Mouse (Mus musculus): ENCODE results near the gene Ttll9.

Gene Ttll9

DNA sequence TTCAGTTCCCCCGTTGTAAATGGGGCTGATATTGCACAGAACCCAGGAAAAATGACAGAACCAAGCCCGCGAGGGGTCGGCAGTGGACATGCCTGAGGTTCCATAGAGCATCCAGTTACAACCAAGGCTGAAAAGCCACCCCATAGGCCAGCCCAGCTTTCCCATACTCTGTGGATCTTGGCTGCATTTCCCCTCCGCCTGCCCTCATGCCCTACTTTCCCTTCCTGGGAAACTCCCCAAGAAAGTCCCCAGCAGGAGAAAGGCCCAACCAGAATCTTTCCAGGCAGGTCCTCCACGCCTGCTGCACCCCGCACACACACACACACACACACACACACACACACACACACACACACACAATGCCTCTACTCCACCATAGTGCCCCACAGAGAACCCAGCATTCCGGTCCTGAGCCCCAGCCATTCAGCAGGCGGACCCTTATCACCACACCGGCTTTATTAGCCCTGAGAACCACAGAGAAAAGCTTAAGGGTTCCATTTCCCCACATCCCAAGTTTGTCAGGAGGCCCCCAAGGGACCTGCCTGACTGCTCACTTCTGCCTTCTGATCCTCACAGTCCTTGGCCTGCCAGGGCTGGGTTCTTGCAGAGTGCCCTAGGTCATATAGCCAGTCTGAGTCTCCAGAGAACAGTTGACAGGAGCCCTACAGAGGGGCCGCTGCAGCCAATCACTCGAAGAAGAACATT, 30.7 kb upstream of the Ttll9 start:
- H3K36me3 ChIP-seq (ENCODE audit: insufficient read depth, low read length), result no peaks in the 10 kb centered on the region
- TF ChIP-seq CTCF (conservative IDR thresholded peaks at IDR 0.05; ENCODE audit: low read length) (no peak), NANOG (IDR thresholded peaks at IDR 0.05; ENCODE audit: borderline replicate concordance, low read length) (no peak), POU5F1 (IDR thresholded peaks at IDR 0.05; ENCODE audit: borderline replicate concordance, low read length) (no peak)
- peak overlapping the region; percentile 26; the same call in 1 of the 2 replicates for H3K4me3 ChIP-seq (replicated peaks; ENCODE audit: low read length)
- no peaks in the 10 kb centered on the region for H3K9me3 ChIP-seq (ENCODE audit: low read length)
- peaks cover 27% of the 10 kb centered on the region for H3K4me1 ChIP-seq (replicated peaks; ENCODE audit: low read depth, low read length)
- peaks cover 75% of the 10 kb centered on the region for H3K27me3 ChIP-seq (ENCODE audit: insufficient read depth, low read length)

DNA sequence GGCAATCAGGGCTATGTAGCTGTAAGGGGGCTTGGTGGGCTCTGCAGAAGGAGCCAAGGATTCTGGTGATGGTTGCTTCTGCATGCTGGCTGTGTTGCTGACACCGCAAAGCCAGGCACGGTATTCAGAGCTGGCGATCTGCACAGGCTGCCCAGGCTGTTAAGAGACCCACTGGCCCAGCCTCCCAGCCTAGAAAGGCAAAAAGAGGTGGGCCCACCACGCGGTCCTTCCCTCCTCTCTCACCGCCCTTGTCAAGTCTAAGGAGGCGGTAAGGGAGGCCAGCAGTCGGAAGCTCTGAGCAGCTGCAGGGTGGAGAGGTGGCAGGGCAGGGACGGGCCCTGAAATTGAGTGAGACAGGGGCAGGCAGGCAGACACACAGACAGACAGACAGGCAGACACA, 29.2 kb upstream of the Ttll9 start, which contains the start of gene Foxs1:
Gene Foxs1, minus strand, starts transcription at position 161 of the 400 bp plus-strand sequence.
- H3K4me1 ChIP-seq (replicated peaks; ENCODE audit: low read depth, low read length), result peaks cover 26% of the 10 kb centered on the region
- H3K36me3 ChIP-seq (ENCODE audit: insufficient read depth, low read length), result no peaks in the 10 kb centered on the region
- no peak for TF ChIP-seq NANOG (IDR thresholded peaks at IDR 0.05; ENCODE audit: borderline replicate concordance, low read length)
- no peak for TF ChIP-seq CTCF (conservative IDR thresholded peaks at IDR 0.05; ENCODE audit: low read length)
- no peak for TF ChIP-seq POU5F1 (IDR thresholded peaks at IDR 0.05; ENCODE audit: borderline replicate concordance, low read length)
- peaks cover 71% of the 10 kb centered on the region for H3K27me3 ChIP-seq (ENCODE audit: insufficient read depth, low read length)
- H3K4me3 ChIP-seq (replicated peaks; ENCODE audit: low read length), result peak within 1 kb of the TSS; percentile 66
- H3K9me3 ChIP-seq (ENCODE audit: low read length), result no peaks in the 10 kb centered on the region

DNA sequence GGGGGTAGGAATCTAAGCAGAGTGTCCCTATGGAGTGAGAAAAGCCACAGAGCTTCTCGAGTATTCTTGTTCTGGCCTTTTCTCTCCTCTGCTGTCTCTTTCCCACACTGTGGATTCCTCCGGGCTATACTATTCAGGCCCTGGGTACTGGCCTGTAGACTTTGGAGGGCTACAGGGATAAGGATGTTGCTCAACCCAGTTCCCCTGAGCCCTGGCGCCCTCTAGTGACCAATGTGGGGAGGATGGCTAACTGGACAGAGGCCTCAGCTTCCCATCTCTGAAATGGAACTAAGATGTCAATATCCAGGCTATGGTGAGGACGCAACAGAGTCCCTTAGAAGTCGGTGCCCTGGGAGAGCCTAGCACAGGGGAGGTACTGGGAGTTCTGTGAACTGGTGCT, 28.7 kb upstream of the Ttll9 start:
- H3K9me3 ChIP-seq (ENCODE audit: low read length), result no peaks in the 10 kb centered on the region
- peaks cover 71% of the 10 kb centered on the region for H3K27me3 ChIP-seq (ENCODE audit: insufficient read depth, low read length)
- TF ChIP-seq POU5F1 (IDR thresholded peaks at IDR 0.05; ENCODE audit: borderline replicate concordance, low read length) (no peak), CTCF (conservative IDR thresholded peaks at IDR 0.05; ENCODE audit: low read length) (peak; percentile 87)
- no peak overlapping the region for H3K4me3 ChIP-seq (replicated peaks; ENCODE audit: low read length)
- H3K36me3 ChIP-seq (ENCODE audit: insufficient read depth, low read length), result no peaks in the 10 kb centered on the region
- H3K4me1 ChIP-seq (replicated peaks; ENCODE audit: low read depth, low read length), result peaks cover 21% of the 10 kb centered on the region

DNA sequence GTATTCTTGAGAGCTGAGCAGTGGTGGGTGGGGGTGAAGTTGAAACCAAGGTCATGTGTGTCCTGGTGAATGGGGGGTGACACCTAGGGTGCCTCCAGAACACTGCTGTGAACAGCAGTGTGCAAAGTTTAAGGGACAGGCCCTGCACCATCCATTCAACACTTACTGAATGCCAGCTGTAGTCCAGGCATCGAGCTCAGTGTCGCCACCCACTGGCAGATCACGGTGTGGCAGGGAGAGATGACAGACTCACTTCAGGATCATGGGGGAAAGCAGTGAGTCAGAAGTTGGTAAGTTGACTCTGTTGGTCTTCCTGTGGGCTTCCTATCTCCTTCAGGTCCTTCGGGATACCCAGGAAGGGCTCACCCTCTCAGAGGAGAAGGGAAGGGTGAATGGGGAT, 22.4 kb upstream of the Ttll9 start:
- TF ChIP-seq CTCF (conservative IDR thresholded peaks at IDR 0.05; ENCODE audit: low read length), result peak; percentile 97
- TF ChIP-seq POU5F1 (IDR thresholded peaks at IDR 0.05; ENCODE audit: borderline replicate concordance, low read length), result no peak
- peaks cover 84% of the 10 kb centered on the region for H3K27me3 ChIP-seq (ENCODE audit: insufficient read depth, low read length)
- H3K36me3 ChIP-seq (ENCODE audit: insufficient read depth, low read length), result no peaks in the 10 kb centered on the region
- peaks cover 19% of the 10 kb centered on the region for H3K4me1 ChIP-seq (replicated peaks; ENCODE audit: low read depth, low read length)
- H3K9me3 ChIP-seq (ENCODE audit: low read length), result no peaks in the 10 kb centered on the region
- no peak overlapping the region for H3K4me3 ChIP-seq (replicated peaks; ENCODE audit: low read length)

DNA sequence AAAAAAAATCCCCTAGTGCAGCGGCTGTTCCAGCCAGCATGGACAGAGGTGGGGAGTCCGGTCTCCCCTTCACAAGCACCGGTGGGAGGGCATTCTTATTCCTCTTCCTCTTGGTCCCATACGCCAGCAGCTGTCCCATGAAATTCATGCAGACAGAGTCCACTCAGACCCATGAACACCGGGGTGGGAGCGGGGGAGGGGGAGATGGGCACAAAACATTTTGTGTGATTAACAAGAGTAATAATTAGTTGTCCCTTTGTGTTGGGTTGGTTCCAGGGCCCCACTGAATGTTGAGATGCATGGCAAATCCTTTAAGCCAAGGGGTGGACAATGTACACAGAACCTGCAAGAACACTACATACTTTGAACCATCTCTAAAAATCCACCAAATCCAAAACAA, 21.2 kb upstream of the Ttll9 start:
- Histone ChIP-seq H3K4me1 (replicated peaks; ENCODE audit: low read depth, low read length) (peaks cover 19% of the 10 kb centered on the region), H3K4me3 (replicated peaks; ENCODE audit: low read length) (no peak overlapping the region), H3K27me3 (ENCODE audit: insufficient read depth, low read length) (peaks cover 86% of the 10 kb centered on the region), H3K36me3 (ENCODE audit: insufficient read depth, low read length) (no peaks in the 10 kb centered on the region), H3K9me3 (ENCODE audit: low read length) (no peaks in the 10 kb centered on the region)
- TF ChIP-seq CTCF (conservative IDR thresholded peaks at IDR 0.05; ENCODE audit: low read length) (no peak), NANOG (IDR thresholded peaks at IDR 0.05; ENCODE audit: borderline replicate concordance, low read length) (no peak)

DNA sequence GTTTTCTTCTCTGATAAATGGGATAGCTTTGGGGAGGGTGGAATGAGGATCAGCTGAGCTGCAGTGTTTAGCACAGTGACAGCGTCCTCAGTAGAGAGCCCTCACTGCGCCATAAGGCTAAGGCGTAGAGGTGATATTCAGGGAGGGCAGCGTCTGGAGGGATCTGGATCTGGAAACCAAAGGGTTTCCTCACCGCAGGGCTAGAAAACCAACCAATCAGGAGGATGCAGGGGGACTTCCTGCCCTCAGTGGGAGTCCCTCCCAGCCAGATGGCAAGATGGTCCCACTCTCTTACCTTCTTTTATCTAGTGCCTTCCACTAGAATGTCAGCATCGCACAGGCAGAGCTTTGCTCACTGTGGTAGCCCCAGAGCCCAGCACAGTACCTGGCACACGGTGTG, 20.5 kb upstream of the Ttll9 start:
- peaks cover 86% of the 10 kb centered on the region for H3K27me3 ChIP-seq (ENCODE audit: insufficient read depth, low read length)
- no peak for TF ChIP-seq CTCF (conservative IDR thresholded peaks at IDR 0.05; ENCODE audit: low read length)
- TF ChIP-seq POU5F1 (IDR thresholded peaks at IDR 0.05; ENCODE audit: borderline replicate concordance, low read length), result no peak
- no peak for TF ChIP-seq NANOG (IDR thresholded peaks at IDR 0.05; ENCODE audit: borderline replicate concordance, low read length)
- H3K4me3 ChIP-seq (replicated peaks; ENCODE audit: low read length), result no peak overlapping the region
- peaks cover 19% of the 10 kb centered on the region for H3K4me1 ChIP-seq (replicated peaks; ENCODE audit: low read depth, low read length)
- H3K36me3 ChIP-seq (ENCODE audit: insufficient read depth, low read length), result no peaks in the 10 kb centered on the region
- no peaks in the 10 kb centered on the region for H3K9me3 ChIP-seq (ENCODE audit: low read length)

DNA sequence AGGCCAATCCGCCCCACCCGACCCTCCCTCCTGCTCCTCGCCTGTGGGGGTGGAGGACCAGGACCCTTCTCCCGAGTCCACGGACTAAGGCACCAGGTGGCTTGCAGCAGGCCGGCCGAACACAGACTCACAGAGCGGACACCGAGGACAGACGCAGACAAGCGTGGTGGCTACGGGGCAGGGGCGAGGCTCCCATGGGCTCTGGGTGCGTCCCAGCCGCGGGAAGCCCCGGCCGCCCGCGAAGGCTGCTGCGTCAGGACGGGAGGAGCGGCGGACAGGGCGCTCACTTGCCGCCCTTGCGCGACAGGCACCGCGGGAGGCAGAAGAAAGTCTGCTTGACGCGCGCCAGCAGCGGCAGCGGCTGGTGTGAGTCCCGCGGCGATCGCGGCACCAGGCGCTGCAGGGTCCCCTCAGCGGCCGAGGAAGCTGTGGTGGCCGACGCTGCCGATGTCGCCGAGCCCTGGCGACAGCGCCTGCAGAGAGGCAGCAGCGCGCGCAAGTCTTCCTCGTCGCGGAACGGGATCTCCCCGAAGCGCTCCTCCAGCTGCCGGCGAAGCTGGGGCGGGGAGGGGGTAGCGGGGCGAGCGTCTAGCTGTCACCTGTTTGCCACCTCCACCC, 19.3 kb upstream of the Ttll9 start:
- peaks cover 19% of the 10 kb centered on the region for H3K4me1 ChIP-seq (replicated peaks; ENCODE audit: low read depth, low read length)
- H3K36me3 ChIP-seq (ENCODE audit: insufficient read depth, low read length), result no peaks in the 10 kb centered on the region
- peak overlapping the region; percentile 74 for H3K4me3 ChIP-seq (replicated peaks; ENCODE audit: low read length)
- no peaks in the 10 kb centered on the region for H3K9me3 ChIP-seq (ENCODE audit: low read length)
- TF ChIP-seq POU5F1 (IDR thresholded peaks at IDR 0.05; ENCODE audit: borderline replicate concordance, low read length), result no peak
- no peak for TF ChIP-seq NANOG (IDR thresholded peaks at IDR 0.05; ENCODE audit: borderline replicate concordance, low read length)
- no peak for TF ChIP-seq CTCF (conservative IDR thresholded peaks at IDR 0.05; ENCODE audit: low read length)
- H3K27me3 ChIP-seq (ENCODE audit: insufficient read depth, low read length), result peaks cover 92% of the 10 kb centered on the region

DNA sequence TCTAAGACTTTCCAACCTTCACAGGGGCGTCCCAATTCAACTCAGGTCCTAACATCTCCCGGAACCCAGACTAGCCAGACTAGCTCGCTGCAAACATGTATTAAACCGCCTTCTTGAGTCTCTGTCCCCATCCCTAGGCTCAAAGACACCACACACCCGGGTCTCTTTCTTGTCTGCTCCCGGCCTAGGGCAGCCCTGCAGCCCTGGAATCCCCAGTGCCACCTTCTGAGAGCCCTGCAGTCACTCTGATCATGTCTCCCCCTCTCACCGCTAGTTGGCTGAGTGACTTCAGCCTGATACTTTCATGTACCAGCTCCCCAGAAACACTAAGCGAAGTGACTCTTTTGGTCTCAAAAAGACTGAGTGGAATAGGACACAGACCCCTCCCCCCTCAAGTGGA, 18.7 kb upstream of the Ttll9 start:
- Histone ChIP-seq H3K4me3 (replicated peaks; ENCODE audit: low read length) (peak overlapping the region; percentile 74), H3K4me1 (replicated peaks; ENCODE audit: low read depth, low read length) (peaks cover 19% of the 10 kb centered on the region), H3K27me3 (ENCODE audit: insufficient read depth, low read length) (peaks cover 92% of the 10 kb centered on the region), H3K36me3 (ENCODE audit: insufficient read depth, low read length) (no peaks in the 10 kb centered on the region), H3K9me3 (ENCODE audit: low read length) (no peaks in the 10 kb centered on the region)
- no peak for TF ChIP-seq CTCF (conservative IDR thresholded peaks at IDR 0.05; ENCODE audit: low read length)
- no peak for TF ChIP-seq NANOG (IDR thresholded peaks at IDR 0.05; ENCODE audit: borderline replicate concordance, low read length)
- no peak for TF ChIP-seq POU5F1 (IDR thresholded peaks at IDR 0.05; ENCODE audit: borderline replicate concordance, low read length)

DNA sequence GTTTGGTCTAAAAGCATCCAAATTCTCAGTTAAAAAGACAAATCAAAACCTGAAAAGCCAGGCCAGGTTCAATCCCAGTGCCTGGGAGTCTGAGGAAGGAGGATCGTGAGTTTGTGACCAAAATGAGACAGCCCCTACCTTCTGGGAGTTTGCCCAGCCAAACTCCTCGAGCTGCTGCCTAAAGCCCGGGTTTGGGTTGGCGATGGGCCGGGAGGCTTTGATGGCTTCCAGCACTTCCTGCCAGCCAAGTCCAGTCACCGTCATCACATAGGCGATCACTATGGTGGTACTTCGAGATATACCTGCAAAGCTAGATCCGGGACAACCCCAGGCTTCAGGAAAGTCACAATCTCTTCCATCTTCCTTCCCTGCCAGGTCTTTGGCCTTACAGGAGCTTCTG, 18.3 kb upstream of the Ttll9 start:
- Histone ChIP-seq H3K27me3 (ENCODE audit: insufficient read depth, low read length) (peaks cover 92% of the 10 kb centered on the region), H3K9me3 (ENCODE audit: low read length) (no peaks in the 10 kb centered on the region), H3K36me3 (ENCODE audit: insufficient read depth, low read length) (no peaks in the 10 kb centered on the region), H3K4me3 (replicated peaks; ENCODE audit: low read length) (no peak overlapping the region), H3K4me1 (replicated peaks; ENCODE audit: low read depth, low read length) (peaks cover 19% of the 10 kb centered on the region)
- TF ChIP-seq POU5F1 (IDR thresholded peaks at IDR 0.05; ENCODE audit: borderline replicate concordance, low read length), result no peak
- no peak for TF ChIP-seq CTCF (conservative IDR thresholded peaks at IDR 0.05; ENCODE audit: low read length)
- no peak for TF ChIP-seq NANOG (IDR thresholded peaks at IDR 0.05; ENCODE audit: borderline replicate concordance, low read length)

Measured in E14TG2a.4 (cell line).